Mouse (Mus musculus) brain, embryonic 18.5 days (tissue): ENCODE measurements around the gene D10Jhu81e.
"Not testable (repeated sequence)": the region's sequence is repeated elsewhere in the genome, so short reads cannot be mapped to it uniquely, and the experiment has no call there.

Experiments used
- DNase-seq: peaks from one replicate; pipeline ENCODE4 v3.0.0-alpha.2; 2012; ENCODE audit warnings: low read depth, low spot score

The D10Jhu81e gene

DNA sequence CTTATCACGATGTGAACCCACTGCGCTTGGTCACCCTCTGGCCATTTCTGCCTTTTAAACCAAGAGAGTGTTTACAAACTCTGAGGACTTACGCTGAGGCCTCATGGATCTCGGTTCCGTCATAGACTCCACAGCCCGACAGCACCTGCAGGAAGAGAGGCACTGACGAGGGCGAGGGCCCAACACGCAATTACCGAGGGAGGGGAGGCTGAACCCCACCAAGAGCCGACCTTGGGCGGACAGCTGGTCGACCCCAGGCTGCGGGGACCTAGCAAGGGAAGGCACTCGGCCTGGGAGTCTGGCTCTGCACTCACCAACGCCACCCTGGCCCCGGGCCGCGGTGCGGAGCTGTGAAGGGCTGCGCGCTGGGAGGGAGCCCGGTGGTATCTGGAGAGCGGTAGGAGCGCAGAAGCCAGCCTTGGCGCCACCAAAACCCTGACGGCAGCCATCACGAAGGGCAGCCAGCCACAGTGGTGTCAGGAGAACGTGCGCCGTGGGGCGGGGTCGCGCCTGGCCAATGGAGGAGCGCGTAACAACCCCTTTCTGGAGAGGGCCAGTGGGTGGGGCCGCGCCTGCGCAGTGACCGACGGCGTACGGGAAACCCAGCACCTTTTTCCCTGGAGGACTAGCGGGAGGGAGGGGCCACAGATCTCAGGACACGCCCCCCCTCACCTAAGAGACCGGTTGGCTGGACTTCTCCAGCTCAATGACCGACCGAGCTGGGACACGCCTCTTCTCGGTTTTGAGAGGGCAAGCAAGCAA lies at the start of gene D10Jhu81e:
Gene D10Jhu81e, minus strand, starts transcription at position 502 of the 762 bp plus-strand sequence.
- DNase-seq = peak; percentile 92

DNA sequence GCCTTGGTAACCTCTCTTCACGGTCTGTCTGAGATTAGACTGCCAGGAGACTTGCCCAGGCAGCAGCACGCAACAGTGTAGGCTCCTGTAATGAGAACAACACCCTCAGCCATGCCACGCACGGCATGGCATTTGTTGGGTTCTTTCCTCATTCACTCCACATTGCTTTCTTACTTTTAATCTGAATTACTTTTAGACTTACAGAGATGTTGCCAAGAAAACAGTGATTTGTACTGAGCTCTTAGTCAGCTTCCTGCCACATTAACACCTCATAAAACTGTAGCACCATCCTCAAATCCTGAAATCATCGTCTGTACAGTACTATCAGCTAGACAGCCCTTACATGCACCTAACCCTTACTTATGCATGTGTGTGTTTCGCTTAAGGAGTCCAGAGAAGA lies 49.0 kb upstream of the D10Jhu81e start:
- no peak for DNase-seq

DNA sequence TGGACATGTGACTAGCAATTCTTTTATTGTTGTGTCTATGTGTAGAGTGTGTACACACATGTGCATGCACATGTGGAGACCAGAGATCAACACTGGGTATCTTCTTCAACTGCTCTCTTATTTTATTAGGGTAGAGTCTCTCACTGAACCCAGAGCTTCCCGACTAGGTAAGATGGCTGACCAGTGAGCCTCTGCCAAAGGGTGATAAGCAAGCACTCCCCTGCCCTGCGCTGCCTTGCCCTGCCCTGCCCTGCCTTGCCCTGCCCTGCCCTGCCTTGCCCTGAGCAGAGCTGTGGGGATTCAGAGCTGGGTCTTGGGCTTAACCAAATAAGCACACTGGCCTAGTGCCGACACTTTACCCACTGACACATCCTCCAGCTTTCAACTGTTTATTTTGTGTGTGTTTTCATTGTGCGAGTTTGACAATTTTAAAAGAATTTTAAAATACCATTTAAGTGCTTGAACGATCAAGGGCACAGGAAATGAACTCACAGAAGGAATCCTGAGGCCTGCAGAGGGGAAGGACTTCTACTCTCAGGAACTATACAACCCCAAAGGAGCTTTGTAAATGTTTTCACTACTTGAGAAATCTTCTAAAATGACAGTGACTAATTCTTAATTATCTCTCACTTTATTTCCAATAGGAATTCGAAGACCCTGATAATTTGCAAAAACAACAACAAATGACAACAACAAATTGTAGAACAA lies 46.9 kb upstream of the D10Jhu81e start:
- no peak for DNase-seq

DNA sequence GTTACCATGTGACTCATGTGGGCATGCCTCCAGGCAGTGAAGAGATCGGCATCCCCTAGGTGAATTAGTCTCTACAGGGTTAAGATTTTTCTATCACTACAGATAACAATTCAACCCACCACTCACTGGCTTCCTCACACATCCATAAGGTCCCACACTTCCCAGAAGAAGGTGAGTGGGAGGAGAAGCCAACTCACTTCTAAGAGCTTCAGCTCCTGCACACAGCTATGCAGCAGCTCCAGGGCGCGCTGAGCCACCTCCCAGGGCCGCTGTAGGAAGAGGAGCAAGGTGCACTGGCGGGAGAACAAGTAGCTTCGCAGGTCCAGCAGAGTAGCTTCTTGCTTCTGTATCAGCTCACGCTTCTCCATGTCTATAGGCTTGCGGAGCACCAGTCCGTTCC lies 44.8 kb upstream of the D10Jhu81e start:
- no peak for DNase-seq

DNA sequence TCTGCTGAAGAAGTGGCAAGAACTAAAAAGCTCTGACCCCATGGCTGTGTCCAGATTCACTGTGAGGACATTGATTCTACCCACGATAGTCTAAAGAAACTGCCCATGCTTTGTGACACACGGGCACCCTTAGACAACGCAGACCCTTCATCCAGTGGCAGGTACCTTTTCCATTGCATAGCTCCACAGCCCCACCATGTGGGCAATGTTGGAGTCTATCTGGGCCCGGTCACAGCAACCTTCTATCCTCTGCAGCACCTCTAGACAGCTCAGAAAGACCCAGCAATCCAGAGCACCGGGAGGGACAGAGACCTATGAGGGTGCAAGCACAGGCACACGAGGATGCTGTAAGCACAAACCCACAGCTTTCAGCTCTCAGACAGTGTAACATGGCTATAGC lies 41.7 kb upstream of the D10Jhu81e start:
- DNase-seq = no peak

DNA sequence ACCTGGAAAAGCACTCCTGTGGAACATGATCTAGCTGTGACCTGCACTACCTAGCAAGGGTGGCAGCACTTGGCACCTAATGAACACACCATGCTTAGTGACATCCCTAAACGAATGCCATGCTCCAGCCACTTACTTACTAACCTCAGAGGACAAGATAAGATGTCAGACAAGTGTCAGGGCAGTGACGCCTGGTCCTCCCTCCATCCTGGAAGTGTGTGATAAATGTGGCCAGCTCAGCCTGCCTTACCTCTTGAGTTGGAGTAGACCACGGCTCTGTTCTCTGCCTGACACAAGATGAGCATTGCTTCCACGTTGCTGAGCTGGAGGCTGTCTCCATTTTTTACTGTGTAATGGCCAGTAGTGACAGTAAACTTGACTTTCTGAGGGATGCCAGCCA lies 31.6 kb upstream of the D10Jhu81e start:
- DNase-seq = no peak

DNA sequence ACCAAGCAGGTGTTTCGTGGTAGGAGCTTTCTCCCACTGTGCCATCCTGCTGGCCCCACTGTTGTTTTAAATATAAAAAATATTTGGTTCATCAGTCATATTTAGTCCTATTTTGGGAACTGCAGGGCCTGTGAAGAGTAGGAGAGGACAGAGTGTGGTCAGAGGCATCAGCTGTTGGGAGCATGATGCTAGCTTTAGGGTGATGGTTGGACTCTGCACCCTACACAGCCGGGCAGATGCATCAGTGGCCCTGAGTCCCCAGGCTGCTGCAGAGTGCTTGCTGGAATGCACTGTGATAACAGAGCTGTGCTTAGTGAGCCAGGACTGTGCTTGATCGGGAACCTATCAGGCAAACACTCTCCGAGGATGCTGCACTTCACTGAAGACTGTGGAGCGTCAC lies 23.4 kb upstream of the D10Jhu81e start:
- no peak for DNase-seq

DNA sequence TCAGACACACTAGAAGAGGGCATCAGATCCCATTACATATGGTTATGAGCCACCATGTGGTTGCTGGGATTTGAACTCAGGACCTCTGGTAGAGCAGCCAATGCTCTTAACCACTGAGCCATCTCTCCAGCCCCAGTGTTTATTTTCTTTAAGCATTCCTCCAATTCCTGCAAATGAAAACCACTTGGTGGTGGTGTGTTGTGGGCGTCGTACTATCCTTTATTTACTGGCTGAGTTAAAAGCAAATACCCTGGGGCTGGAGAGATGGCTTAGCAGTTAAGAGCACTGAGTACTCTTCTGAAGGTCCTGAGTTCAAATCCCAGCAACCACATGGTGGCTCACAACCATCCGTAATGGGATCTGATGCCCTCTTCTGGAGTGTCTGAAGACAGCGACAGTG lies 16.5 kb upstream of the D10Jhu81e start:
- not testable (repeated sequence) for DNase-seq

DNA sequence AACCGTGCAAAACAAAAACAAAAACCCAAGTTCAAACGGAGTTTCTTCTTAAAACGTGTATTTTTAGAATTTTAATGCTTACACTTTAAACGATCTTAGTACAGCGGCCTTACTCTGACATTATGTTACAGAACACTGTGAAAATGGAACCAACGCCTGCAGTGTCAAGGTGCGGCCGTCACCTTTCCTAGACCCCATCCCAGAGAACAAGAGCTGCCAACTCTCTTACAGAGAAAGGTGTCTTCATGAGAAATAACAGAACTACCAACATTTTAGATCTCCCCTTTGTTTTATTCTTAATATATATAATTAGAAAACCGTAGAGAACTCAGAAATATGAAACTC lies 15.8 kb upstream of the D10Jhu81e start:
- no peak for DNase-seq

DNA sequence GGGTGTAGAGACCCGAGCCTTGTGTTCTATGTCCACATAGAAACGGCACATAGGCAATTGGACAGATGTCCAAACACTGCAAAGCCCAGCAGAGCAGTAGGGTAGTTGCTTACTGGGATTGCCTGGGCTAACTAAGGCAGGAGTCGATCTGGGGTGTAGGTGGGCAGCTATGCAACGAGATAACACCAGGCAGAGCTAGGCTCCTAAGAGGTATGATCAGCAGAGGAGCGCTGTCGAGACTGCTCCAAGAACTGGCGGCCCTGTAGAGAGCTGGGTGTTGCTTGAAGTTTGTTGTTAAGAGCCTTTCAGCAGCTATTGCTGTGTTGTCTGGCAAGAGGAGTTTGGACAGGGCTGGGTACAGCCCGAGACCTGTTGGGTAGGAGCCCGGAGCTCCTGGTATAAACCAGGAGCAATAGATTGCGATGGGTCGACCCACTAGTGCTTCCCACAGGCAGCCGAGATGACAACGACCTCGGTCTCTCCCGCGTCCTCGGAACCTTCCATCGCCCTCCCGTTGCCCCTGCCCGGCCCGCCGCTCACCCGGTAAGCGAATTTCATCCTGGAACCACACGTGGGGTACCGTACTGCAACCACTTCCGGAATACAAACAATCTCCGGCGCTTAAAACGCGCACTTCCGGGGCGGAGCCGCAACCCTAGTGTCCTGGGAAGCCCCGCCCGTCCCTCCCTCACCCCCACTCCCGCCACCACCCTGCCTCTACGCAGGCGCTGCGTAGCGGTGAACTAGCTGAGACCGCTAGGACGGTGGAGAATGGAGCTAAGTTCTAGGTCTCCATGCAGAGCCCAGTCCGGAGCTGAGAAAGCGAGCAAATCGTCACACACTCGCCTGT lies 15.2 kb upstream of the D10Jhu81e start, which contains the start of gene Pwp2:
Gene Pwp2, minus strand, starts transcription at position 619 of the 850 bp plus-strand sequence.
- peak; percentile 84 for DNase-seq

DNA sequence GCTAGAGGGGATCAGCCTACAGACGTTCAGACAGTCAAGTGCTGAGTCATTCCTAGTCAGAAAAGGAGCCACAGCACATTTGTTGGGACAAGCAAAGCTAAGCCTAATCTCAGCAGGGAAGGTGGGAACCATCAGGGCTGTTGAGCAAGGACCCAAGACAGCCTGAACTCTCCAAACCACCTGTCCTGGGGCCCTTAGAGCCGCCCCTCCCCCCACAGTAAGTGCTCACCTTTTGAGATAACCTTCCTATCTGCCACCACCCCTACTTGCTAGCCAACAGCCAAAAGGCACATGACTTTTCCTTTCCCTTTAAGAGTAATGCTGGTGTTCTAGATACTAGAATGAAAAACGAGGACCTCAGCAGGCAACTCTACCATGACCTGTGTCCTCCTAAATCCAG lies 14.0 kb upstream of the D10Jhu81e start:
- DNase-seq = no peak

DNA sequence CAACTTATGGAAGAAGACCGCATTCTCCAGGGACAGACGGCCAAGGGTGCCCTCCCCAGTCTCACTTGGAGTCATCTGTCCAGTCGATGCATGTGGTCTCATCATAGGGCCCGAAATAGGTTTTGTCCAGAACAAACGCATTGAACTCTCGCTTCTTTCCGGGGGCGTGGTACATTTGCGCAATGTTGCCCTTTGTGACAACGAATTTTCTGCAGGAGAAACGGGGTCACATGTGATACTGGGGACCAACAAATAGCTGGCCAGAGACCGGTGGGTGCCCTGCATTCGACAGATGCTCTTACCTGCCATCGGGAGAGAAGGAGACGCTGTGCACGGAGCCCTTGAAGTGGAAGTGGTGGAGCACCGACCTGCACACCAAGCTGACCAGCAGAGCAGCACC lies 12.7 kb upstream of the D10Jhu81e start:
- no peak for DNase-seq

DNA sequence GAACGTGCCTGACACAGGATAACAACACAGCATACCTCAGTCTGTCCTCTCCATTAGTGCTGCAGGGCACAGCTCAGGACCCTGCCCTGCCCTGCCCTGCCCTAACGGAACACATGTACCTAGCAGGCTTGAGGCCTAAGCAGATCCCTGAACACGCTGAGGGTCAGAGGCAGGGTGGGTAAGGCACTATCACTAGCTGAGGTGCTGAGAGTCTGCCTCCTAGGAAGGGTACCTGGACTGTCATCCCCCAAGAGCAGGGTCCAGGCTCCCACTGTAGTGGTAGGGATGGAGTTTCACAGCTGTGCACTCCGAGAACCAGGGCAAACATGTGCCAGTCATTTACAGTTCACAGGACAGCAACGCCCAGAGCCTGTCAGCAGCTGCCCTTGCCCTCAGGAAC lies 4.9 kb upstream of the D10Jhu81e start:
- DNase-seq = no peak

DNA sequence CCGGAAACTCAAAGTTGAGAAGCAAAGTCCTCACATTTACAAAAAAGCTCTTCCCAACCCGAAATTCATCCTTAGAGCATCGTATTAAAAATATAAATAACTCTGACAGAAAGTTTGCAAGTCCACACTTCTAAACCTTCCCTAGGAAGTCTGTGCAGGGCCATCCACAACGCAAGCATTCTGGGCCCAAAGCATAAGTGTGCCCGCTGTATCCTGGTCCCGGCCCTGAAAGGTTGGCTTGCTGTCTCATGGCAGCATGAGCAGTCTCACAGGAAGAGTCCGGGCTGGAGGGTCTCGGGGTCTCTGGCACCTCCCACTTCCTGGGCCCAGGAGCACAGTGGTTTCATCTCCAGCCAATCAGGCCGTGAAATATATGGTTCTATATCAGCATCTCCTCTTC lies 2.0 kb upstream of the D10Jhu81e start:
- no peak for DNase-seq

DNA sequence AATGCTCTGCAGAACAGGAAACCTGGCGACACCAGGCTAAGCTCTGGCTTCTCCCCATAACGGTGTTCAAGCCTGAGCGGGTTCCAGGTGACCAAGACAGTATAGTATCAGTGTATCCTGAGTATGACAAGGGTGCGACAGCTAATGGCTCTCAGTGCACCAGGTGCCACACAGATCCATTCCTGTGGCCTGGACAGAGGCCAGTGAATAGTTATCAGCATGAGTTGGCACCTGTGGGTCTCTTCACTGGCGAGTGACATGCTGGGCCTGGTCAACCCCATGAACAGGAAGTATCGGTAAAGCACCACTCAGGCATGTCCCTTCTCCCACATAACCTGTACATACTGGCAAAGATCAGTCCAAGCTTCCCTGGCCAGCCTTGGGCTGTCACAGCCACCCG lies 1.5 kb upstream of the D10Jhu81e start:
- DNase-seq = no peak

DNA sequence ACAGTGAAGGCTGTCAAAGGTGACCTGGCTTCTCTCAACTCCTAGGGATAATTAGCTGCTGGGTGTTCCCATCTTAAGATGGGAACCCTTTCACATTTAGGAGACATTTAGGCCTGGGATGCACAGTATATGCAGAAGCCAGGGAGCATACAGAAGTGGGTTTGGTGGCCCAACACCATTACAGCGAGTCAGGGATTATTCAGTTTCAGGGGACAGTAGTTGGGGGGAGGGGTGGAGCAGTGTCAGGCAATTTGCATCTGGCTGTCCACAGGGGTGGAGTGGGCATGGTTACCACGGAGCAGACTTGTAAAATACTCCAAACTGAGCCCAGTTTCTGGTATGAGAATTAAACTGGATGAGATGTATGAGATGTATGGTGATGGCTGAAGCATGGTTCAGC lies 863 bp upstream of the D10Jhu81e start:
- DNase-seq = no peak

DNA sequence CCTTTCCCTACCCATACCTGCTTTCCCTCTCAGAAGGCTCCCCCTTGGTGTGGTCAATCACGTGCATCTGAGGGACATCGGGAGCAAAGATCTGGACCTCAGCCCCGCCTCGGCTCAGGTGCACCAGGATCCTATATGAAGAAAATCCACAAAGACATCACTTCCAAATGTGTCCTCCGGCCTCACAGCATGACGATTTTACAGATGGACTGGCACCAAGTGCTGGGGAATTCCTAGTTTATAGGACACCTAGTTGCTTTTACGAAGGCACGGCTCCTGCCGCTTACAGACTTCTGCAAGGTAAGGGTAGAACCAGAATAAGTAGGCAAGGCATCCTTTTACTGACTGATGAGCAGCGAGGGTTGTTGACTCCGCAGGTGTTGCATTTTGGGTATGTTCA lies 790 bp downstream of the D10Jhu81e start:
- no peak for DNase-seq

DNA sequence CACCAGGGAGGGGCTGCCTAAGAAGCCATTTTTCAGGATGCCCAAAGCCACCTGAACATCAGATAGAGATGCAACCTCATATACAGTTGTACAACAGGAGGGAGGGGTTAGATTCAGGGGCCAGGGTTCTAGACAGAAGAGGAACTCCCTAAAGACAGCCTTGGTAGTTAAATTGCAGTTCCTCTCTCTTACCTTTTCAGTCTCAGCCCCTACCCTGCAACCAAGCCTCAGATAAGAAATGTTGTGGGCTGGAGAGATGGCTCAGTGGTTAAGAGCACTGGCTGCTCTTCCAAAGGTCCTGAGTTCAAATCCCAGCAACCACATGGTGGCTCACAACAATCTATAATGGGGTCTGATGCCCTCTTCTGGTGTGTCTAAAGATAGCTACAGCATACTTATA lies 1.8 kb downstream of the D10Jhu81e start:
- DNase-seq = no peak

DNA sequence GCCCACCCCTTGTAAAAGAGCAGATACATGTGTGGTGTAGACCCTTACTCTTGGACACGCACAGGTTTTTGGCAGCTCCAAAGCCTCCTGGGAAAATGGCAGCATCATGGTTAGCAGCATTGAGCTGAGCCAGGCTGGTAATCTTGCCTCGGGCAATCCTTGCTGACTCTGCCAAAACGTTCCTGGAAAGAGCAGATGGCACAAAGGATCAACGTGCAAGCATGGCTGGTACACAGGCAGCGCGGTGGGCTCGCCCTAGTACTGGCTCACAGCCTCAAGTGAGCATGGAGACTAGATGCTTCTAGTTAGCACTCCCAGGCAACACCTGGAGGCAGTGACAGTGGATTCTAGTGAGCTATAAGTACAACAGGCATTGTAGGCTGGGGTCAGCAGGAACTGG lies 2.2 kb downstream of the D10Jhu81e start:
- DNase-seq = no peak

DNA sequence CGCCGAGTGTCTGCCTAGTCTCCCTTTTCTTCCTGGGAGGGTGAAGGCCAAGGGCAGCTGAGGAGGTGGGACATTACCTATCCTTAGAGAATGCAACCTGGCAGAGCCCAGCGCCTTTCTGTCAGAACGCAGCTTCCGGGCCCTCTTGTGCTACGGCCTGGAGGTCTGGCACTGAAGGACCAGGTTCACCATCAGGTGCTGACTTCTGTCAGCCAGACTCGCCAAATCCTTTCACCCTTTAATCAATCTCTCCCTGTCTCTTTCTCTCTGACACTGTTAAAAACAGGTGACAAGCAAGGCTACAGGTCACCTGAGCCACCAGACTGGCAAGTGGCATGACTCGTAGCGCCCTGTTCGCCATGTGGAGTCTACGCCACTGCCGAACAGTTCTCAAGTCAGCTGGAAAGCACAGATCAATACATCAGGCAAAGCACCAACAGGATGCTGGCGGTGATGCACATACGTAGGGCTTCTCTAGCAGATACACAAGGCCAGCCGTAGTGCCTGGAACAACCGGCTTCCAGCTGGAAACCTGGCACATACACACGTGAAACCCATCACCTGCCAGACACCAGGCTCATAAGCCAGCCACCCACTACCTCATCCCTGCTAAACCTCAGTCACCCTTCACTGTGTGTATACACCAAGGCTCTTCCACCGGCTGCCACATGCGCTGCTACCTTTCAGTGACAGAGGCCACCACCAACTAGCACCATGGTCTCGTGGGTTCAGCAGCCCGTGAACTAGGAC lies 4.2 kb downstream of the D10Jhu81e start:
- no peak for DNase-seq

DNA sequence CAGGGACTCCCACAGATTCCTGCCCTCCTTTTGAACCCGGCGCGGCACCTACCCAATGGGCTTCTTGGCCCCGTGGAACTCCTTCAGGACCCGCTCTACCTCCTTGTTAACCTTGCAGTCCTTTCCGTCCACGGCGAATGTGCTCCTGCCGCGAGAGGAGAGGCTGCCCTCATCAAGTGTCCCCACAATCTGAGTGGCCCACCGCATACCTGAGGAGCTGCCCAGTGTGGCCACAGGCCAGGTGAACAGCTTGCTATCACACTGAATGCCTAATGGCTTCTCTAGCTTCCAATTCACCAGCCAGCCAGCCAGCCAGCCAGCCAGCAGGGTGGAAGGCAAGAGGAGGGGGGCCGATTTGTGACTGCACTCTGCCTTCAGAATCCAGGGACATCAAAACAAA lies 4.8 kb downstream of the D10Jhu81e start:
- no peak for DNase-seq

DNA sequence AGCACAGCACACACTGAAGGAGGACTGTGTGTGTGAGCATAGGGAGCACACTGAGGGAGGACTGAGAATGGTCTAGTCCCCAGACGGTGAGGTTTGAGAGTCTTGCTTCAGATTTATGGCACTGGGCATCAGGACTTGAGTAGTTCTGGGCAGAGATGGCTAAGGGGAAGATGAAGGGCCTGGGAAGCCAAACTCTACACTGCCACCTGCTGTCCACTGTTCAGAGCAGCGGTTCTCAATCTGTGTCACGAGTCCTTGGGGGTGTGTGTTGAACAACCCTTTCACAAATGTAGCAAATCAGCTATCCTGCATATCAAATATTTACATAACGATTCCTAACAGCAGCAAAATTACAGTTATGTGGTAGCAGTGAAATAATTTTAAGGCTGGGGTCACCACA lies 5.7 kb downstream of the D10Jhu81e start:
- no peak for DNase-seq
